Mouse (Mus musculus) heart, postnatal 14 days (tissue): ENCODE results near the gene Clrn3. TPM values are rescaled to one million over a fixed set of nuclear protein-coding genes. Genes with fewer than 3 reads are reported as not detected.
"Not testable (repeated sequence)": the region's sequence is repeated elsewhere in the genome, so short reads cannot be mapped to it uniquely, and the experiment has no call there.

ENCODE experiments used
- DNase-seq, 2 experiments: peaks; one replicate each; pipeline ENCODE4 v3.0.0; 2021 to 2022
- intact Hi-C: fragments of 180-260 bp; cut with DNase I; formaldehyde crosslinking; loops from one replicate; pipeline ENCODE4 v1.15.1; 2025
- long read RNA-seq, 2 experiments: library from polyadenylated mRNA; stranded (forward); transcript quantifications; one replicate each; pipeline ENCODE4 v2.0.0; 2021
- total RNA-seq, 2 experiments: library from RNA; stranded (reverse); gene quantifications; 2 replicates each; pipeline ENCODE4 v1.2.3; 2021

Gene Clrn3
- not detected for total RNA-seq
- long read RNA-seq, experiment 1: 0 reads
- long read RNA-seq, experiment 2: 0 reads

DNA sequence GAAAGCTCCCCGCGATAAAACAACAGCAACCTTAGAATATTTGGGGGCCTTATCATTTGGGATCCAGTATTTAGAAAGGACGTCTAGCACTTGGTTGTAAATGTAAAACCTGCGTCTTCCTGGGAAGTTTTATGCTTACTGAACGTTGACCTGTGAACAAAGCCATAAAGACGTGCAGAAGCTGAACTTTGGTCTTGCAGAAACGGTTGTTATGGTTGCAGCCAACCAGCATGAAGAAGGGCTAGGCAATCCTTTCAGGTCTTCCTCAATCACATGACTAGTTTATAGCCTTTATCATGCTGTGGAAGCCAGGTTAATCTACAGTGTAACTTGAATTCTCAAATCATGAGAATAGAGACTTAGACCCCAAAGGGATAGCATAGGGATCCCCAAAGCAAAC is at the start of gene Clrn3:
Gene Clrn3, minus strand, starts transcription at position 140 of the 400 bp plus-strand sequence.
- intact Hi-C loops: no loop called here

GRCm38 (mm10) chr7:135576329-135576728 is 47.9 kb upstream of the Clrn3 start:
- no peak for DNase-seq

More for the DNA sequence above, at the start of gene Clrn3:
- no peak for DNase-seq

GRCm38 (mm10) chr7:135575319-135576069 is 47.0 kb upstream of the Clrn3 start:
- intact Hi-C loops, DNase-seq: not testable (repeated sequence)

More at GRCm38 (mm10) chr7:135576329-135576728, 47.9 kb upstream of the Clrn3 start:
- intact Hi-C loops: no loop called here

GRCm38 (mm10) chr7:135571951-135572559 is 43.6 kb upstream of the Clrn3 start:
- intact Hi-C loops: no loop called here
- peak in 1 of 2 experiments; percentile 17 for DNase-seq

GRCm38 (mm10) chr7:135571392-135571791 is 42.9 kb upstream of the Clrn3 start:
- intact Hi-C loops: no loop called here

GRCm38 (mm10) chr7:135568550-135568949 is 40.1 kb upstream of the Clrn3 start:
- DNase-seq: no peak
- intact Hi-C loops: no loop called here

More at GRCm38 (mm10) chr7:135571392-135571791, 42.9 kb upstream of the Clrn3 start:
- peak in 1 of 2 experiments; percentile 27 for DNase-seq

GRCm38 (mm10) chr7:135567582-135567981 is 39.1 kb upstream of the Clrn3 start:
- DNase-seq: no peak
- intact Hi-C loops: no loop called here

- intact Hi-C loops: no loop called here
- no peak for DNase-seq
Observed at GRCm38 (mm10) chr7:135566013-135566412, 37.6 kb upstream of the Clrn3 start.

DNA sequence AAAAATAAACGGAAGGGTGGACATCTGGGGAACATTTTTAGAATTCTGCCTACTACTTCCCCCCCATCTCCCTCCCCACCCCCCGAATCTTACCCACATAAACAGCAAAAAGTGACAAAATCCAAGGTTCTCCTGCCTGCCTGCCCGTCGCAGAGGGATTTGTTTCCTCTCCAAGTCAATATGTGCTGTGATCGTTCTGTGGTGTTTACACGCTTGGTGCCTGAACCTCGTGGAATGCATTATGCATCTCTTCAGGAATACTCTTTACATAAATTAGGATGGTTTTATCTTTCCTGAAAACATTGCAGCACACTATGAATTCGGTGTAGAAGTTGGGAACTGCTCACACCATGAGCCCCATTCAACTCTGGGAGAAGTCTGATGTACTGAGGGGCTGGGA is 35.6 kb upstream of the Clrn3 start:
- intact Hi-C loops: no loop called here
- no peak for DNase-seq

DNA sequence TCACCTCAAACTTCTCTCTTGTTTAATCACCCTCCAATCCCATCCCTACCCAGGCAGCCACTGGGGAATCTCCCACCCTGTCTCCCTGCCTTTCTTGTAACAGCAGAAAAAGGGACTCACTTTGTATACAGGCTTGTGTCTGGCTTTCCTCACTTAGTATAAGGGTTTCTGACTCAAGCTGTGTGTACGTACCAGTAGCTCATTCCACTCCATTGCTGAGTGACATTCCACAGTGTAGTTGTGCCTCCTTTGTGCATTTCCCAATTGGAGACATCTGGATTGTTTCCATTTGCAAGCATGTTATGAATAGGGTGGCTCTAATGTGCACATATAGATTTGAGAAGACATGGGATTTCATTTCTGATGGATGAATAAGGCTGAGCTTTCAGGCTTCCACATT is 31.8 kb upstream of the Clrn3 start:
- intact Hi-C loops: no loop called here
- no peak for DNase-seq

- intact Hi-C loops: no loop called here
- DNase-seq: no peak
Observed at GRCm38 (mm10) chr7:135556663-135557402, 28.4 kb upstream of the Clrn3 start.

DNA sequence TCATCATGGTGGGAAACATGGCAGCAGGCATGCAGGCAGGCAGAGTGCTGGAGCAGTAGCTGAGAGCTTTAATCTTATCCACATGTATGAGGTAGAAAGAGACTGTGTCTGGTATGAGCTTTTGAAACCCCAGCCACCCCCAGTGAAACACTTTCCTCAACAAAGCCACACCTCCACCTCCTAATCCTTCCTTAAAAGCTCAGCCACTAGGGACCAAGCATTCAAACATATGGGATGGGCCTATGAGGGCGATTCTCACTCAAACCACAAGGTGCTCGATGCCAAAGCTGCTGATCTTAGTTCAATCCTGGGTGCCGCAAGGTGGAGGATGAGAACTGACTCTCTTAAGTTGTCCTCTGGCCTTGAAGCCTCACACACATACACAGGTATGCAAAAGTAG is 25.1 kb upstream of the Clrn3 start:
- DNase-seq: no peak
- intact Hi-C loops: no loop called here

DNA sequence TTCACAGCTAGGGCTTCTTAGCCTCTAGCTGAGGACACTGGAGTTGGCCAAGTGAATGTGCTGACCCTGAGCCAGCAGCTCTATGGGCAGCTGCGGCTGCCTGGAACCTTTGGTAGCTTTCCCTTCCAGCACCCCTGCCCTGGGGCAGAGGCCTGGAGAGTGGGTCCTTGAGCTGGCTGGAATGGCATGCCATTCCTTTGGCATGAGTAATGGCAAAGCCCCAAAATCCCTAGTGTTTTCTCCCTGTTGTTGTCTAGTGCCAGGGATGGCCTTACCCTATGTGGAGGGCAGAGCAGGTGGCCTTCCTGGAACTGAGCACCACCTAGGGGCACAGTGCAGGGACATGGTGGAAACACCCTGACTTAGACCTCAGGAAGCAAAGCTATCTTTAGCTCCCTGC is 23.1 kb upstream of the Clrn3 start:
- intact Hi-C loops: no loop called here
- peak; percentile 40 to 65 for DNase-seq

DNA sequence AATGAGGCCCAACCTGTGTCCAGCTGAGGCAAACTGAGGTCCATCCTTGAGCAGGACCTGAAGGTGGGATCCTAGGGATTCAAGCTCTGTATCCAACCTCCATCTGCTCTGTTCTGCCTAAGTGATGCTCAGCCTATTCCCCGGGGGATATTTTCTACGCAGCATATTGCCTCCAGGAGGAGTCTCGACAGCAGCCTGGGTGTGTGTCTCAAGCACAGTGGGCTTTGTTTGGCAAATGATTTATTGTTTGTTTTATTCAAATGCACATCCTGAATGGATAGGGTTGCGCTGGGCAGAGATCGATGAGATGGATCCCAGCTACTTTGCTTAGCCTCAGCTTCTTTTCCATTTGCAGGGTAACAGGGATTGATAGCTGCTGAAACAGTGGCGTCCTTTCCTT is 20.0 kb upstream of the Clrn3 start:
- intact Hi-C loops: no loop called here
- no peak for DNase-seq

- intact Hi-C loops: no loop called here
- no peak for DNase-seq
Observed at GRCm38 (mm10) chr7:135546530-135546929, 18.1 kb upstream of the Clrn3 start.

- no peak for DNase-seq
- intact Hi-C loops: no loop called here
Observed at GRCm38 (mm10) chr7:135545957-135546356, 17.5 kb upstream of the Clrn3 start.

DNA sequence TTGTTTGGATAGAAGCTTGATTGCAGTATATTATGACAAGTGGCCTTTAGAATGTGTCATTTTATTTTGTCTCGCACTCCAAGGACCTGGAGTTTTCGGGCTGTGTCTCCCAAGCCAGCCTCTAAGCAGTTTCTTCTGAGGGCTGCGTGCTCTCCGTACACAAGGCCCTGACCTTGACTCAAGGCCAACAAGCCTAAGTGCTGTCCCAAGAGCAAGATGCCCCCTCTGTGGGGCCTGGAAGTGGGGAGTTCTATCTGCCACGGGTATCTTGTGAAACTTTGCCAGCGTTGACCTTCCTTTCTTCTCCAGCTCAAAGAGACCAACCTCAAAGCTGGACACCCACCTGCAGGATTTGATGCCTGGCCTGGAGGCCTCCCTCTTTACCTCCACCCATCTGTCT is 15.9 kb upstream of the Clrn3 start:
- no peak for DNase-seq
- intact Hi-C loops: no loop called here

- no peak for DNase-seq
- intact Hi-C loops: no loop called here
Observed at GRCm38 (mm10) chr7:135543033-135543432, 14.6 kb upstream of the Clrn3 start.

DNA sequence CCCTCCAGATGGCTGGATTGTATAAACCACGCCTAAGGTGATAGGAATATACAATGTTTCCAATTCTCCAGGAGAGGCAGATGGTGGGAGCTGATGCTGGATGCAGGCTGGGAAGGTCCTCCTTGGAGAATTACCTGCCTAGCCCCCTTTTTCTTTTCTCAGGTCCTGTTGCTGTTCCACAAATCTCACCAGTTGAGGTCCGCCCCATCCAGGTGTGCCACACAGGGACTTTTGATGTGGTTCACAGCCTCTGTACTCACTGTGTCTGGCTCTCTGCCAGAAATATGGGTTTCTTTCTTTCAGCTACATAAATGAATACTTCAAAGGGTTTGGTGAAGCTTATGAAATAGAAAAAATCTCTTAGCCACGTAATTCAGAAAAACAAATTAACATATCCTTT is 13.8 kb upstream of the Clrn3 start:
- DNase-seq: no peak
- intact Hi-C loops: no loop called here

DNA sequence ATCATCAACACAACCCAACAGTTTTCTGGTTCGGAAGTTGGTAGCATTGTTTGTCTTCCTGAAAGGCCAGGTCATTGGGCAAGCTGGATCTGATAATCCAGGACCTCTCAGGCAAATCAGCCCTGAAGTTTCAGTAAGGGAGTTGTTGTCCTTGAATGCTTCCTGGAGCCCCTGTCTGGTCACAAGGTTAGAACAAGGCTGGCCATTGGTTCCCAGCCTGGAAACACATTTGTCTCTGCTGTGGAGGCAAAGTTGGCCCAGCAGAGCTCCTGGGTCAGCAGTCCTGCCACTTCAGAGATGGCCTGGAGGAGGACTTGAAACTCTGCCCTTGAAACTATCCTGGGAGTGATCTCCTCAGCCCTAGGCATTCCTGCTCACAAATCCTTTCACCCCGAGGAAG is 11.0 kb upstream of the Clrn3 start:
- intact Hi-C loops: loop anchor here (5.0 kb wide), 1 partner anchor 198 kb away; no protein-coding TSS in a partner anchor
- no peak for DNase-seq
